Mouse (Mus musculus) neural tube, embryonic 14.5 days (tissue): ENCODE measurements around the gene Smim22. TPM values are rescaled to one million over a fixed set of nuclear protein-coding genes. Genes with fewer than 3 reads are reported as not detected.
A peak's percentile ranks its signal among the peaks of the same experiment; 100 is the strongest.

Source experiments
- ATAC-seq: fragments of 200-750 bp; cut with Nextera tagmentation; 2 replicates; pipeline ENCODE4 v1.8.0; 2017; ENCODE audit warnings: low read depth, mild to moderate bottlenecking, moderate TSS enrichment, moderate library complexity
- H3K27ac ChIP-seq: fragments of 300-500 bp; sonication (generic); 2 replicates; pipeline ENCODE4 v1.5.1; 2014; ENCODE audit warnings: low read depth, mild to moderate bottlenecking, control low read depth, low read length, moderate library complexity, mixed read lengths
- H3K27me3 ChIP-seq: fragments of 300-500 bp; sonication (generic); 2 replicates; pipeline ENCODE4 v1.6.1; 2014; ENCODE audit warnings: low read length; ENCODE audit not compliant: control insufficient read depth, insufficient read depth
- H3K36me3 ChIP-seq: fragments of 300-500 bp; sonication (generic); 2 replicates; pipeline ENCODE4 v1.6.1; 2014; ENCODE audit warnings: low read length, mixed read lengths; ENCODE audit not compliant: control insufficient read depth, insufficient read depth
- H3K4me1 ChIP-seq: fragments of 300-500 bp; sonication (generic); 2 replicates; pipeline ENCODE4 v1.6.1; 2014; ENCODE audit warnings: low read length; ENCODE audit not compliant: control insufficient read depth, insufficient read depth
- H3K4me2 ChIP-seq: fragments of 300-500 bp; sonication (generic); 2 replicates; pipeline ENCODE4 v1.6.1; 2014; ENCODE audit warnings: mild to moderate bottlenecking, low read depth, low read length, control low read depth
- H3K4me3 ChIP-seq: fragments of 300-500 bp; sonication (generic); 2 replicates; pipeline ENCODE4 v1.5.1; 2014; ENCODE audit warnings: low read depth, low read length, control low read depth, mixed read lengths
- H3K9ac ChIP-seq: fragments of 300-500 bp; sonication (generic); replicated peaks from 2 replicates; pipeline ENCODE4 v1.6.1; 2014; ENCODE audit warnings: low read depth, mild to moderate bottlenecking, control low read depth, low read length, mixed read lengths
- H3K9me3 ChIP-seq: fragments of 300-500 bp; sonication (generic); 2 replicates; pipeline ENCODE4 v1.6.1; 2016; ENCODE audit warnings: low read length; ENCODE audit not compliant: control insufficient read depth
- WGBS: fragments of 180-500 bp; shearing (Covaris S2); extraction: QIAGEN DNeasy Blood & Tissue Kit; methylation state at CpG from one replicate; pipeline ENCODE4 v1.1.7; 2014; 5-methylcytosine and 5-hydroxymethylcytosine counted together
- polyA plus RNA-seq: library from polyadenylated mRNA; unstranded; fragments of >200 nt; fragmentation: Nextera tagmentation; extraction: Ambion mirVana; gene quantifications from 2 replicates; pipeline ENCODE4 v1.2.1, GENCODE M21; 2014

Smim22 gene
- polyA plus RNA-seq, 1 experiment from 2014 or later: not detected

GRCm38 (mm10) chr16:4998984-4999383 is 8.1 kb upstream of the Smim22 start:
- Histone ChIP-seq H3K4me3 (no peak overlapping the region), H3K9me3 (no peaks in the 10 kb centered on the region), H3K27me3 (no peaks in the 10 kb centered on the region), H3K9ac (no peak overlapping the region), H3K27ac (no peak overlapping the region), H3K4me2 (no peak overlapping the region), H3K4me1 (no peaks in the 10 kb centered on the region), H3K36me3 (no peaks in the 10 kb centered on the region)
- ATAC-seq: no peak
- WGBS: 73% methylated on average over 1 of the region's 1 CpGs

- no peaks in the 10 kb centered on the region for H3K27me3 ChIP-seq
- ATAC-seq: no peak
- no peak overlapping the region for H3K9ac ChIP-seq
- 66% methylated on average over 3 of the region's 3 CpGs for WGBS
- no peaks in the 10 kb centered on the region for H3K36me3 ChIP-seq
- no peak overlapping the region for H3K4me3 ChIP-seq
- H3K4me1 ChIP-seq: no peaks in the 10 kb centered on the region
- H3K27ac ChIP-seq: no peak overlapping the region
- no peak overlapping the region for H3K4me2 ChIP-seq
- H3K9me3 ChIP-seq: no peaks in the 10 kb centered on the region
These were observed 6.5 kb upstream of the Smim22 start for GRCm38 (mm10) chr16:5000611-5001010.

GRCm38 (mm10) chr16:5007492-5007891 is 404 bp downstream of the Smim22 start:
- H3K9me3 ChIP-seq: no peaks in the 10 kb centered on the region
- H3K4me2 ChIP-seq: no peak overlapping the region
- H3K36me3 ChIP-seq: no peaks in the 10 kb centered on the region
- H3K9ac ChIP-seq: no peak overlapping the region
- H3K4me1 ChIP-seq: peaks cover 6% of the 10 kb centered on the region; the same call in 1 of the 2 replicates
- no peak overlapping the region for H3K27ac ChIP-seq
- no peak overlapping the region for H3K4me3 ChIP-seq
- no peak for ATAC-seq
- H3K27me3 ChIP-seq: no peaks in the 10 kb centered on the region
- WGBS: 61% methylated on average over 6 of the region's 6 CpGs

- no peak for ATAC-seq
- Histone ChIP-seq H3K9me3 (no peaks in the 10 kb centered on the region), H3K36me3 (no peaks in the 10 kb centered on the region), H3K4me1 (peaks cover 9% of the 10 kb centered on the region; the same call in 1 of the 2 replicates), H3K4me2 (no peak overlapping the region), H3K27ac (no peak overlapping the region), H3K4me3 (no peak overlapping the region), H3K27me3 (no peaks in the 10 kb centered on the region), H3K9ac (no peak overlapping the region)
- 88% methylated on average over 12 of the region's 12 CpGs for WGBS
These were observed 988 bp downstream of the Smim22 start for GRCm38 (mm10) chr16:5008076-5008475.

GRCm38 (mm10) chr16:5010371-5010935 is 3.4 kb downstream of the Smim22 start:
- Histone ChIP-seq H3K4me1 (peaks cover 9% of the 10 kb centered on the region; the same call in 1 of the 2 replicates), H3K9ac (no peak overlapping the region), H3K36me3 (peaks cover 9% of the 10 kb centered on the region), H3K27ac (no peak overlapping the region), H3K4me2 (no peak overlapping the region), H3K4me3 (no peak overlapping the region), H3K9me3 (no peaks in the 10 kb centered on the region), H3K27me3 (no peaks in the 10 kb centered on the region)
- no peak for ATAC-seq
- 85% methylated on average over 10 of the region's 10 CpGs for WGBS

- peaks cover 9% of the 10 kb centered on the region; the same call in 1 of the 2 replicates for H3K4me1 ChIP-seq
- H3K4me2 ChIP-seq: no peak overlapping the region
- H3K27me3 ChIP-seq: no peaks in the 10 kb centered on the region
- no peak for ATAC-seq
- H3K27ac ChIP-seq: no peak overlapping the region
- no peaks in the 10 kb centered on the region for H3K9me3 ChIP-seq
- H3K9ac ChIP-seq: no peak overlapping the region
- no peak overlapping the region for H3K4me3 ChIP-seq
- peaks cover 18% of the 10 kb centered on the region for H3K36me3 ChIP-seq
- 92% methylated on average over 7 of the region's 7 CpGs for WGBS
These were observed 4.2 kb downstream of the Smim22 start for GRCm38 (mm10) chr16:5011285-5011684.

GRCm38 (mm10) chr16:5012036-5013005 is 5.2 kb downstream of the Smim22 start:
- Histone ChIP-seq H3K4me1 (peaks cover 9% of the 10 kb centered on the region; the same call in 1 of the 2 replicates), H3K4me3 (peak overlapping the region; percentile 65), H3K27me3 (no peaks in the 10 kb centered on the region), H3K27ac (no peak overlapping the region), H3K9me3 (no peaks in the 10 kb centered on the region), H3K9ac (peak overlapping the region; percentile 76; the same call in 1 of the 2 replicates), H3K4me2 (peak overlapping the region; percentile 70), H3K36me3 (peaks cover 26% of the 10 kb centered on the region)
- WGBS: 54% methylated on average over 13 of the region's 13 CpGs
- ATAC-seq: no peak

- H3K9ac ChIP-seq: peak within 1 kb of the TSS; percentile 76
- ATAC-seq: peak; percentile 99
- H3K4me2 ChIP-seq: peak within 1 kb of the TSS; percentile 70
- no peaks in the 10 kb centered on the region for H3K27me3 ChIP-seq
- H3K9me3 ChIP-seq: no peaks in the 10 kb centered on the region
- peaks cover 9% of the 10 kb centered on the region; the same call in 1 of the 2 replicates for H3K4me1 ChIP-seq
- peak within 1 kb of the TSS; percentile 65 for H3K4me3 ChIP-seq
- H3K27ac ChIP-seq: peak within 1 kb of the TSS; percentile 74
- WGBS: under 1% methylated on average over 51 of the region's 63 CpGs
- peaks cover 35% of the 10 kb centered on the region for H3K36me3 ChIP-seq
These were observed 6.2 kb downstream of the Smim22 start, which contains the start of gene Rogdi for GRCm38 (mm10) chr16:5013054-5013838. TSS of gene Rogdi (minus strand) at chr16:5013553.
